Mouse (Mus musculus) heart, embryonic 14.5 days (tissue): ENCODE measurements around the gene Eif4b. TPM values are rescaled to one million over a fixed set of nuclear protein-coding genes. Genes with fewer than 3 reads are reported as not detected.
A peak's percentile ranks its signal among the peaks of the same experiment; 100 is the strongest.

Experiments
- ATAC-seq: fragments of 200-750 bp; cut with Nextera tagmentation; 2 replicates; pipeline ENCODE4 v1.8.0; 2017; ENCODE audit warnings: low read depth, moderate TSS enrichment; ENCODE audit not compliant: insufficient number of reproducible peaks, insufficient read depth, low FRiP score
- H3K27ac ChIP-seq, 2 experiments: fragments of 200-500 bp in 1 of 2; fragments of 300-500 bp in 1 of 2; sonication (generic) in 1 of 2; replicated peaks in 1 of 2; 2 replicates each; pipeline ENCODE4 v1.5.1; 2012 to 2014; ENCODE audit warnings: low read depth in 2 of 2, low read length in 2 of 2, control low read depth in 1 of 2, mild to moderate bottlenecking in 1 of 2, mixed read lengths in 1 of 2; ENCODE audit not compliant: control insufficient read depth in 1 of 2, insufficient read depth in 1 of 2
- H3K27me3 ChIP-seq: fragments of 300-500 bp; sonication (generic); 2 replicates; pipeline ENCODE4 v1.6.1; 2014; ENCODE audit warnings: mild to moderate bottlenecking, low read length, control low read depth; ENCODE audit not compliant: control insufficient read depth, insufficient read depth
- H3K36me3 ChIP-seq: fragments of 300-500 bp; sonication (generic); 2 replicates; pipeline ENCODE4 v1.6.1; 2014; ENCODE audit warnings: mild to moderate bottlenecking, control low read depth, low read length, mixed read lengths; ENCODE audit not compliant: control insufficient read depth, insufficient read depth
- H3K4me1 ChIP-seq, 2 experiments: fragments of 200-500 bp in 1 of 2; fragments of 300-500 bp in 1 of 2; sonication (generic) in 1 of 2; 2 replicates each; pipeline ENCODE4 v1.6.1; 2012 to 2014; ENCODE audit warnings: low read length in 2 of 2, control low read depth in 1 of 2, mixed read lengths in 1 of 2; ENCODE audit not compliant: control insufficient read depth in 2 of 2, insufficient read depth in 2 of 2
- H3K4me2 ChIP-seq: fragments of 300-500 bp; sonication (generic); 2 replicates; pipeline ENCODE4 v1.6.1; 2014; ENCODE audit warnings: mild to moderate bottlenecking, low read length
- H3K4me3 ChIP-seq, 2 experiments: fragments of 200-500 bp in 1 of 2; fragments of 300-500 bp in 1 of 2; sonication (generic) in 1 of 2; 2 replicates each; pipeline ENCODE4 v1.5.1; 2012 to 2014; ENCODE audit warnings: low read length in 2 of 2, mild to moderate bottlenecking in 2 of 2, control low read depth in 1 of 2, low read depth in 1 of 2, moderate library complexity in 1 of 2; ENCODE audit not compliant: control insufficient read depth in 1 of 2, insufficient read depth in 1 of 2
- H3K9ac ChIP-seq: fragments of 300-500 bp; sonication (generic); 2 replicates; pipeline ENCODE4 v1.6.1; 2014; ENCODE audit warnings: mild to moderate bottlenecking, low read length
- H3K9me3 ChIP-seq: fragments of 300-500 bp; sonication (generic); 2 replicates; pipeline ENCODE4 v1.6.1; 2016; ENCODE audit warnings: low read length, control low read depth; ENCODE audit not compliant: control insufficient read depth
- WGBS: fragments of 180-500 bp; shearing (Covaris S2); extraction: QIAGEN DNeasy Blood & Tissue Kit; methylation state at CpG from one replicate; pipeline ENCODE4 v1.1.7; 2014; 5-methylcytosine and 5-hydroxymethylcytosine counted together
- polyA plus RNA-seq: library from polyadenylated mRNA; unstranded; fragments of >200 nt; fragmentation: Nextera tagmentation; extraction: Ambion mirVana; gene quantifications from 2 replicates; pipeline ENCODE4 v1.2.1, GENCODE M21; 2014

Gene Eif4b
- polyA plus RNA-seq, 1 experiment from 2014 or later = 78.0 TPM

- peaks cover 33% of the 10 kb centered on the region for H3K36me3 ChIP-seq
- WGBS = 12% methylated on average over 8 of the region's 8 CpGs
- peak overlapping the region; percentile 90 for H3K4me2 ChIP-seq
- H3K9ac ChIP-seq = peak overlapping the region; percentile 79
- peaks cover 50 to 65% of the 10 kb centered on the region in 2 experiments for H3K4me1 ChIP-seq
- peak overlapping the region; percentile 50 to 54 for H3K4me3 ChIP-seq
- ATAC-seq = no peak
- no peaks in the 10 kb centered on the region for H3K27me3 ChIP-seq
- H3K27ac ChIP-seq = peak overlapping the region; percentile 70 to 86
- H3K9me3 ChIP-seq = no peaks in the 10 kb centered on the region
Measured at GRCm38 (mm10) chr15:102099771-102100160, 26.2 kb downstream of the Eif4b start.

- Histone ChIP-seq H3K27ac (peak within 1 kb of the TSS; percentile 86 to 95), H3K4me2 (peak within 1 kb of the TSS; percentile 90), H3K9me3 (no peaks in the 10 kb centered on the region), H3K4me3 (peak within 1 kb of the TSS; percentile 50 to 54), H3K9ac (peak within 1 kb of the TSS; percentile 79), H3K36me3 (peaks cover 31% of the 10 kb centered on the region), H3K4me1 (peaks cover 50 to 70% of the 10 kb centered on the region in 2 experiments), H3K27me3 (no peaks in the 10 kb centered on the region)
- peak; percentile 61 for ATAC-seq
- WGBS = under 1% methylated on average over 60 of the region's 82 CpGs
Measured at GRCm38 (mm10) chr15:102100161-102100981, 26.8 kb downstream of the Eif4b start, which contains the start of gene Tns2. Tns2 (plus strand) TSS chr15:102100413.

GRCm38 (mm10) chr15:102100996-102101671 is 27.6 kb downstream of the Eif4b start:
- H3K27me3 ChIP-seq = no peaks in the 10 kb centered on the region
- H3K36me3 ChIP-seq = peaks cover 27% of the 10 kb centered on the region
- peak overlapping the region; percentile 86 to 95 for H3K27ac ChIP-seq
- ATAC-seq = no peak
- peak overlapping the region; percentile 90 for H3K4me2 ChIP-seq
- WGBS = 23% methylated on average over 10 of the region's 10 CpGs
- H3K9me3 ChIP-seq = no peaks in the 10 kb centered on the region
- peak overlapping the region; percentile 79 for H3K9ac ChIP-seq
- H3K4me1 ChIP-seq = peaks cover 55 to 78% of the 10 kb centered on the region in 2 experiments
- H3K4me3 ChIP-seq = peak overlapping the region; percentile 50 to 54

GRCm38 (mm10) chr15:102101672-102102541 is 28.3 kb downstream of the Eif4b start:
- 10% methylated on average over 11 of the region's 11 CpGs for WGBS
- H3K9me3 ChIP-seq = no peaks in the 10 kb centered on the region
- no peaks in the 10 kb centered on the region for H3K27me3 ChIP-seq
- ATAC-seq = peak; percentile 56
- H3K27ac ChIP-seq = peak overlapping the region; percentile 86 to 95
- peak overlapping the region; percentile 90 for H3K4me2 ChIP-seq
- peak overlapping the region; percentile 79 for H3K9ac ChIP-seq
- H3K36me3 ChIP-seq = peaks cover 29% of the 10 kb centered on the region
- H3K4me3 ChIP-seq = peak overlapping the region; percentile 43 to 54
- H3K4me1 ChIP-seq = peaks cover 62 to 85% of the 10 kb centered on the region in 2 experiments

DNA sequence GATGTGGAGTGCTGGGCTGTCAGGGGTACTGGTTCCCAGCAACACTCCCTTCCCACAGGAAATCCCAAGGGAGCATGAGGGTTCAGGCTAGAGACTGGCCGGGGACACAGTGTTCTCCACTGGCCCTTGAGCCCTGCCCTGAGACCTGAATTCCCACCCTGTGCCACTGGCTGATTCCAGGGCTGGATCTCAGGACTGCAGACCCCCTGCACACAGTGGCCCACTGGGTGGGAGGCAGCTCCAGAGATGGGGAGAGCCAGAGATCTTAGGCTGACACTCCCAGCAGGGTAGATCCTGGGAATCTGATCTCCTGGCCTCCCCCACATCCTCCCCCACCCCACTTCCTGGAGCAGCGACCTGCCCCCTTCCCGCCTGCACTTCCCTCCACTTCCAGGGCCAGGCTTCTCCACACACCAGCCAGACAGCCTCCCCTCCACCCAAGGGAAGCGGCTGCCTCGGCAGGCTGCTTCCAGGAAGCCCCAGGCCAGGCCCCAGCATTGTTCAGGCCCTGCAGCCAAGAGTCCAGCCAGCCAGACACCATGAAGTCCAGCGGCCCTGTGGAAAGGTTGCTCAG is 29.1 kb downstream of the Eif4b start:
- Histone ChIP-seq H3K9me3 (no peaks in the 10 kb centered on the region), H3K27me3 (no peaks in the 10 kb centered on the region), H3K4me2 (peak overlapping the region; percentile 90), H3K36me3 (peaks cover 29% of the 10 kb centered on the region), H3K4me1 (peaks cover 61 to 90% of the 10 kb centered on the region in 2 experiments), H3K4me3 (peak overlapping the region; percentile 43 to 54), H3K27ac (peak overlapping the region; percentile 86 to 95), H3K9ac (peak overlapping the region; percentile 74)
- 27% methylated on average over 6 of the region's 6 CpGs for WGBS
- peak; percentile 4; the same call in 1 of the 2 replicates for ATAC-seq

- Histone ChIP-seq H3K27ac (peak overlapping the region; percentile 86 to 95), H3K4me3 (peak overlapping the region; percentile 43 to 54), H3K27me3 (no peaks in the 10 kb centered on the region), H3K36me3 (peaks cover 31% of the 10 kb centered on the region), H3K4me2 (peak overlapping the region; percentile 90), H3K9me3 (no peaks in the 10 kb centered on the region), H3K9ac (peak overlapping the region; percentile 74), H3K4me1 (peaks cover 64 to 90% of the 10 kb centered on the region in 2 experiments)
- peak; percentile 8; the same call in 1 of the 2 replicates for ATAC-seq
- WGBS = 8% methylated on average over 14 of the region's 14 CpGs
Measured at GRCm38 (mm10) chr15:102103371-102103946, 29.9 kb downstream of the Eif4b start.
